Mouse (Mus musculus): Measurements from ENCODE around the gene Prrt2. TPM values are rescaled to one million over a fixed set of nuclear protein-coding genes. Genes with fewer than 3 reads are reported as not detected.
A peak's percentile ranks its signal among the peaks of the same experiment; 100 is the strongest.

The Prrt2 gene
- polyA plus RNA-seq, 1 experiment from 2014 or later: 16.5 TPM

DNA sequence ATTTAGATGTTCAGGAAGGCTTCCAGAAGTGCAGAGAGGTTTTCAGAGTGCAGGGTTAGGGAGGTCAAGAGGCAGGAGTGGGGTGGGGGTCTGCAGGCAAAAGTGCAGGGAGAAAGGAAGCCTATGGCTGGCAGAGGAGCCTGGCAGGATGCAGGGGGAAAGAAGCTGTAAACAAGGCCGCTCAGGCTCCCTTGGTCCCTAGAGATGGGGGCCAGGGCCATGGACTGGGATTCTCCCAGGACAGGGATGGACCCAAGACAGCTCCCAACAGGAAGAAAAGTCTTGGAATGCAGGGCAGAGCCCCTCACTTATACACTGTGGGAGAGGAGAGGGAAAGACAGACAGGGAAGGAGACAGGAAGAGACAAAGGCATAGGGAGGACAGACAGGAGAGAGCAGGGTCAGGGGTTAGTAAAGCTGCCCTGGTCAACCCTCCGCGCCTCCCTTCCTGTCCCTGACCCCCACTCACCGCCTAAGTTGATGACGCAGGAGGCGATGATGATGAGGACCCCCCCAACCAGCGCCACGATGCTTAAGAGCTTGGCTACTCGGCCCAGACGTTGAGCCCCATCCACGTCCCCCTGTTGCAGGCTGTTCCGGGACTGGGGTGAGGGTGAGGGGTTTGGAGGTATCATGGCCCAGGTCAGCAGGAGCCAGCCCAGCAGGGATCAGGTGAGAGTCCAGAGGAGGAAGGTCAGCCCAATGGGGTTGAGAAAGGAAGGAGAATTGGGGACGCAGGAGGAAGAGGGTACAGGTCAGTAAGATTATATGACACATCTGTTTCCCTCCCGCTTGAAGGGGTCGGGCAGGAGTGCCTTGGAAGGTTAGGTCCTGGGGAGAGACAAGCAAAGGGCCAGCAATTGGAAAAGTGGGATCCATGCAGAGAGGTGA, 2.4 kb downstream of the Prrt2 start:
- Histone ChIP-seq H3K4me3 (peak overlapping the region; percentile 70), H3K9ac (peak overlapping the region; percentile 20; the same call in 1 of the 2 replicates), H3K9me3 (no peaks in the 10 kb centered on the region), H3K27ac (peak overlapping the region; percentile 97; the same call in 1 of the 2 replicates), H3K4me1 (peaks cover 85% of the 10 kb centered on the region), H3K27me3 (no peaks in the 10 kb centered on the region), H3K4me2 (peak overlapping the region; percentile 85), H3K36me3 (peaks cover 34% of the 10 kb centered on the region)
- 84% methylated on average over 15 of the region's 15 CpGs for WGBS
- no peak for ATAC-seq (ENCODE audit: insufficient number of reproducible peaks, low FRiP score, low TSS enrichment, low read depth)

DNA sequence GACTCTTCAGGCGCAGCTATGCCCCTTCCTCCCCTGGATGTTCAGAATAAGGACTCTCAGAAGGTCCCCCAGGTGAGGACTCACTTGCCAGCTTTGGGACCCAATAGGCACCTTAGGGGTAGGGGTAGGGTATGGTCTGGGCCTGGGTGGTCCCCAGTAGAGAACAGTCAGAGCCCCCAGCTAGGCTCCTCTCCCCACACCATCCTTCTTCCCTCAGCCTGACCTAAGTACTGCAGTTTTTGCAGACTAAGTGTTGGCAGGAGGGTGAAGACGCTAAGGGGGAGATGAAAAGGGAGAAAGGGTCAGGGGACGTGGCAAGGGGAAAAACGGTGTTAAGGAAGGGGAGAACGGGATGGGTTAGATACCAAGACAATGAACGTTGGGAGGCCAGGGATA, 3.1 kb downstream of the Prrt2 start:
- H3K4me2 ChIP-seq: peak overlapping the region; percentile 85
- WGBS: 51% methylated on average over 6 of the region's 6 CpGs
- H3K4me1 ChIP-seq: peaks cover 78% of the 10 kb centered on the region
- H3K27ac ChIP-seq: peak overlapping the region; percentile 97
- H3K9ac ChIP-seq: peak overlapping the region; percentile 20; the same call in 1 of the 2 replicates
- H3K9me3 ChIP-seq: no peaks in the 10 kb centered on the region
- no peak for ATAC-seq (ENCODE audit: insufficient number of reproducible peaks, low FRiP score, low TSS enrichment, low read depth)
- H3K4me3 ChIP-seq: peak overlapping the region; percentile 70
- H3K27me3 ChIP-seq: no peaks in the 10 kb centered on the region
- H3K36me3 ChIP-seq: peaks cover 34% of the 10 kb centered on the region

DNA sequence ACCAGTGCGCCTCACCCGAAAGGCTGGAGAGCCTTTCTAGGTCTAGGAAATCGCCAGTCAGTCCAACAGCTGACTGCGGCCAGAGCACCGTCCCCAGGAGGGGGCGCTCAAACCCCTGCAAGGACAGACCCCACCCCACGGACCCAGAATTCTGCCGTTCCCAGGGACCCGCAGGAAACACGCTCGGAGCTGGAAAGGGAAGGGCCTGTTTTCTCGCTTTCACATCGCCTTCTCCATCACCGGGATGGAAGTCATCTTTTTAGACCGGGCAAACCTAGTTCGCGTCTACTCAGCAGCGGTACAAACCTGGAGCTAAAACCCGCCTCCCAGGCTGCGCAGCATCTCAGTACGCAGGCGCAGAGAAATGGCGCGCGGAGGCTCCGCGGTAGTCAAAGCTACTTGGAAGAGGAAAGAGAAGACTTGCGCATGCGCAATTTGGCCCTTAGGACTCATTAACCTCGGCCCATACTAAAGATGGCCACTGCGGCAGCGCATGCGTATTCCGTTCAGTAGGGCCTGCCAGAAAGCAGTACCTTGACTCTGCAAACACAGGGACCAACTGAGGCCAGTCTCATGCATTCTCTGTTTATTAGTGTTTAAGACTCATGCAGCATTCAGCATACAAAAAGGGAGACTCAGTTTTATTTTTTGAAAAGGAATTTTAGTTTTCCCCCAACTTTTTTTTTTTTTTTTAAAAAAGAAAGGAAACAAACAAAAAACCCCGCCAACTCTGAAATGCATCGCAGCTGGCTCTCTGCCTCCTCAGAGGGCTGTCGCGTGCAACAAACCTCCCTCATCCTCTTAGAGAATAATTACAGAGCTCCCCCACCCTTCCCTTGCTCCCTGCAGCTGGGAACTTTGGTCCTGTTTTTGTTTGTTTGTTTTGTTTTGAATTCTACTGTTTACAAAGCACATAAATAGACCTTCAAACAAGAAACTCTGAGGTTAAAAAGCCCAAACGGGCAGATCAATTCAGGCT, 3.8 kb downstream of the Prrt2 start, which contains the start of gene Pagr1a:
Gene Pagr1a (minus strand): TSS at position 382 of the 979 bp plus-strand sequence.
- 2% methylated on average over 39 of the region's 39 CpGs for WGBS
- H3K27ac ChIP-seq: peak within 1 kb of the TSS; percentile 97
- peak; percentile 85 for ATAC-seq (ENCODE audit: insufficient number of reproducible peaks, low FRiP score, low TSS enrichment, low read depth)
- peaks cover 71% of the 10 kb centered on the region for H3K4me1 ChIP-seq
- peak within 1 kb of the TSS; percentile 76 for H3K9ac ChIP-seq
- no peaks in the 10 kb centered on the region for H3K9me3 ChIP-seq
- no peaks in the 10 kb centered on the region for H3K27me3 ChIP-seq
- peak within 1 kb of the TSS; percentile 70 for H3K4me3 ChIP-seq
- peak within 1 kb of the TSS; percentile 86 for H3K4me2 ChIP-seq
- peaks cover 34% of the 10 kb centered on the region for H3K36me3 ChIP-seq

DNA sequence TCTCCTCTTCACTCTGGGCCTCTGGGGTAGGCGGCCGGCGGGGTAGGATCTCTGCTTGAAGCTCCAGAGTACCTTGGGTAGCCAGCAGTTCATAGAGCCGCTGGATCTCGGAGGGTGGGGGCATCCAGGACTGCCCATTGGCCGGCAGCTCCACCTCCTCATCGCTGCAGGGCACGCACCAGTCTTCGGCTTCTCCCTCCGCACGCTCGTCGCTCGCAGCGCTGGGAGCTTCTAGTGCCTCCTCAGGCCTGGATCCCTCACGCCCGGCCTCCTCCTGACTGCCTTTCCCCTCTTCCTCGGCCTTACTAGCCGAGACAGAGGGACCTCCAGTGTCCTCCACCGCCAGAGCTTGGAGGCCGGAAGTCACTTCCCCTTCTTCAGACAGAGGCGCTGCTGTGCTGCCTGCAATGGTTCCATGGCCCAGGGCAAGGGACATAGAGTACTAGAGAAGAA, 4.5 kb downstream of the Prrt2 start:
- H3K9me3 ChIP-seq: no peaks in the 10 kb centered on the region
- H3K4me1 ChIP-seq: peaks cover 65% of the 10 kb centered on the region
- peak overlapping the region; percentile 70 for H3K4me3 ChIP-seq
- 1% methylated on average over 22 of the region's 22 CpGs for WGBS
- peak overlapping the region; percentile 97 for H3K27ac ChIP-seq
- H3K4me2 ChIP-seq: peak overlapping the region; percentile 86
- no peaks in the 10 kb centered on the region for H3K27me3 ChIP-seq
- H3K36me3 ChIP-seq: peaks cover 34% of the 10 kb centered on the region
- peak; percentile 21 for ATAC-seq (ENCODE audit: insufficient number of reproducible peaks, low FRiP score, low TSS enrichment, low read depth)
- H3K9ac ChIP-seq: peak overlapping the region; percentile 76

DNA sequence TGATC, 4.7 kb downstream of the Prrt2 start, which contains the start of gene Pagr1b:
Gene Pagr1b (minus strand): TSS at position 4 of the 5 bp plus-strand sequence.
- peak within 1 kb of the TSS; percentile 70 for H3K4me3 ChIP-seq
- H3K4me2 ChIP-seq: peak within 1 kb of the TSS; percentile 86
- H3K36me3 ChIP-seq: peaks cover 36% of the 10 kb centered on the region
- peak within 1 kb of the TSS; percentile 97 for H3K27ac ChIP-seq
- H3K27me3 ChIP-seq: no peaks in the 10 kb centered on the region
- ATAC-seq (ENCODE audit: insufficient number of reproducible peaks, low FRiP score, low TSS enrichment, low read depth): no peak
- no peaks in the 10 kb centered on the region for H3K9me3 ChIP-seq
- H3K4me1 ChIP-seq: peaks cover 63% of the 10 kb centered on the region
- peak within 1 kb of the TSS; percentile 76 for H3K9ac ChIP-seq

DNA sequence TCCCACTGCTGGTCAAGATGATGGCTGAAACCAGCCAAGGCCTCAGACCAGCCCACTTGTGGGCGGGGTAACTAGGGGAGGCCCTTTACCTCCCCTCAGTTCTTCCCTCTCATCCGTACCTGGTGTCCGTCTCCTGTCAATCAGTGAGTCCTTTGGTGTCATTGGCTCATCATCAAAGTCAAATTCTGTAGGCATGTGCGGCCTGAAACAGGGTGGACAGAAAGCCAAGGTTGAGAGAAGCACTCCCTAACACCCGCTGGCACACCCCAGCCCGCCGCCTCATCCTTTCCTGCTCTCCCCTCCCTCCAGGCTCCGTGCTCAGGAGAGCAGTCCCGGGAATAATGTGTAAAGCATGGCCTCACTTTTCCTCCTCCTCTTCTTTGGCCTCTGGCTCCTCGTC, 4.9 kb downstream of the Prrt2 start:
- peaks cover 38% of the 10 kb centered on the region for H3K36me3 ChIP-seq
- H3K27ac ChIP-seq: peak overlapping the region; percentile 97
- peaks cover 61% of the 10 kb centered on the region for H3K4me1 ChIP-seq
- WGBS: under 1% methylated on average over 10 of the region's 10 CpGs
- H3K4me3 ChIP-seq: peak overlapping the region; percentile 70
- no peaks in the 10 kb centered on the region for H3K9me3 ChIP-seq
- H3K9ac ChIP-seq: peak overlapping the region; percentile 76
- peak overlapping the region; percentile 86 for H3K4me2 ChIP-seq
- ATAC-seq (ENCODE audit: insufficient number of reproducible peaks, low FRiP score, low TSS enrichment, low read depth): no peak
- H3K27me3 ChIP-seq: no peaks in the 10 kb centered on the region

DNA sequence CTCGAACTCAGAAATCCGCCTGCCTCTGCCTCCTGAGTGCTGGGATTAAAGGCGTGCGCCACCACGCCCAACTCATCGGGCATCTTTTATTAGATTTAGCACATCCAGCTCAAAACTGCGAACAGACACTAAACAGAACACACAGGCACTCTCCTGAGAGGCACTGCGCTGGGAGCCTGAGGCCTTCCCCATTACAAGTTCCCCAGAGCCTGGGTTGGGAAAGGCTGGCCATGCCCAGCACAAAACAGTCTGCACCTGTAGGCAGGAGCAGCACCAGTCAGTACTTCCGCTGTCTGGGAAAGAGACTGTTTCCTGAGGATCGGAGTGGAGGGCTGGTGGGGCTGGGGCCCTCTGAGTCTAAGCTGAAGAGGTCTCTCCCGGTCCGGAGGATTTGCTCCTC, 6.0 kb downstream of the Prrt2 start:
- H3K36me3 ChIP-seq: peaks cover 42% of the 10 kb centered on the region
- ATAC-seq (ENCODE audit: insufficient number of reproducible peaks, low FRiP score, low TSS enrichment, low read depth): no peak
- H3K4me2 ChIP-seq: no peak overlapping the region

DNA sequence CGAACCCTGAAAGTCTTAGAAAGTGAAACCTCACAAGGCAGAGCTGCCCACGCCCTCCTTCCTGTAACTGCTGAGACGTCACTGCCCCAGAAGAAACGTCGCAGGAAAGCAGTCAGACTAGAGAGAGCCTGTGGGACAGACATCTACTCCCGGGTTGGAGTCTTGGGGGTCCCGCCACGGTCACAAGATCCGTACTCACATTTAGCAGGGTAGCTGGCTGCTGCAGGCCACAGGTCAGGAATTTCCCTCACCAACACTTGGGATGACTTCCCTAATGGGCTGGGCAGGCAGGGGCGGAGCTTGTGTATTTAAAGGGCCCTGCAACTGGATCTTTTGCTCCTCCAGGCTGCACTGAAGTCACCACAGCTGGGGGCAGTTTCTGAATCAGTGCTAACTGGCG, 6.7 kb downstream of the Prrt2 start, which contains the start of gene Mvp:
Gene Mvp (minus strand): TSS at position 302 of the 400 bp plus-strand sequence.
- Histone ChIP-seq H3K36me3 (peaks cover 42% of the 10 kb centered on the region), H3K27ac (0 out of 2 replicates have a peak within 1 kb of the TSS, but pooled peaks have one; percentile 8), H3K4me1 (peaks cover 44% of the 10 kb centered on the region), H3K4me3 (peak within 1 kb of the TSS; percentile 70), H3K9ac (0 out of 2 replicates have a peak within 1 kb of the TSS, but pooled peaks have one; percentile 76), H3K9me3 (no peaks in the 10 kb centered on the region), H3K4me2 (peak within 1 kb of the TSS; percentile 32), H3K27me3 (no peaks in the 10 kb centered on the region)
- WGBS: 39% methylated on average over 11 of the region's 11 CpGs
- ATAC-seq (ENCODE audit: insufficient number of reproducible peaks, low FRiP score, low TSS enrichment, low read depth): no peak

More for the DNA sequence above, 6.0 kb downstream of the Prrt2 start:
- Histone ChIP-seq H3K27ac (no peak overlapping the region), H3K4me3 (no peak overlapping the region), H3K9ac (no peak overlapping the region), H3K4me1 (peaks cover 50% of the 10 kb centered on the region), H3K27me3 (no peaks in the 10 kb centered on the region), H3K9me3 (no peaks in the 10 kb centered on the region)
- WGBS: 88% methylated on average over 12 of the region's 12 CpGs

DNA sequence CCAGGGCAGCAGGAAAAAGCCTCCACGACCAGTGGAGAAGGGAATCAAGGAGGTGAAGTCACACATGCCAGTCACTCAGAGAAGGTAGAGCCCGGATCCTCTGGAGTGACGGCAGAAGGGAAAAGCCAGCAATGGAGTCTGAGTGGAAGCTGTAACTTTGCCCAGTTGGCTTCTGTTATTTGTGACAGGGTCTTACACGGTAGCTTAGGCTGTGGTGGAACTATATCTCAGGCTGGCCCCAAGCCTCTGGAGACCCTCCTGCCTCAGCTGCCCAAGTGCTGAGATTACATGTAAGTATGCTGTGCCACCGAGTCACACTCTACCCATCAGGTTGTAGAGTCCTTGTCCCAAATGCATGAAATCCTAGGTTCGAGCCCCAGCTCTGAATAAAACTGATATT, 7.6 kb downstream of the Prrt2 start:
- no peak overlapping the region for H3K4me2 ChIP-seq
- H3K9ac ChIP-seq: no peak overlapping the region
- WGBS: 95% methylated on average over 6 of the region's 6 CpGs
- peaks cover 42% of the 10 kb centered on the region for H3K36me3 ChIP-seq
- H3K9me3 ChIP-seq: no peaks in the 10 kb centered on the region
- H3K4me1 ChIP-seq: peaks cover 42% of the 10 kb centered on the region
- H3K27ac ChIP-seq: no peak overlapping the region
- no peaks in the 10 kb centered on the region for H3K27me3 ChIP-seq
- H3K4me3 ChIP-seq: no peak overlapping the region
- no peak for ATAC-seq (ENCODE audit: insufficient number of reproducible peaks, low FRiP score, low TSS enrichment, low read depth)

DNA sequence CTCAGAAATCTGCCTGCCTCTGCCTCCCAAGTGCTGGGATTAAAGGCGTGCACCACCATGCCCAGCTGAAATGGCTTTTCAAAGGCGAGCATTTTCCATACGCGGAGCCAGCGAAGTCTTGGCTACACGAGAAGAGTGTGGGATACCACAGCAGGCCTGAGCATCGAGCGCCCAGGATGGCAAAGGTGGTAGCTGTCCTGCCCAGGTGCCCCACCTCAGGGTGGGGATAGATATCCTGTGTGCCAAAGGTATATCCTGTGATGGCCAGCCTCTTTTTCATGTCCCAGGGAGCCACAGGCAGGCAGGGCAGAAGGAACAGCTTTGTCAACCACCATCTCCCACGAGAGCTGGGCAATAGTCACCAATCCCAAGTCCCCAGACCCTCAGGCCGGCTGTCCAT, 8.2 kb downstream of the Prrt2 start:
- Histone ChIP-seq H3K9ac (no peak overlapping the region), H3K9me3 (no peaks in the 10 kb centered on the region), H3K27ac (no peak overlapping the region), H3K4me1 (peaks cover 38% of the 10 kb centered on the region), H3K4me3 (no peak overlapping the region), H3K27me3 (no peaks in the 10 kb centered on the region), H3K4me2 (no peak overlapping the region), H3K36me3 (peaks cover 42% of the 10 kb centered on the region)
- ATAC-seq (ENCODE audit: insufficient number of reproducible peaks, low FRiP score, low TSS enrichment, low read depth): no peak
- WGBS: 93% methylated on average over 10 of the region's 10 CpGs

DNA sequence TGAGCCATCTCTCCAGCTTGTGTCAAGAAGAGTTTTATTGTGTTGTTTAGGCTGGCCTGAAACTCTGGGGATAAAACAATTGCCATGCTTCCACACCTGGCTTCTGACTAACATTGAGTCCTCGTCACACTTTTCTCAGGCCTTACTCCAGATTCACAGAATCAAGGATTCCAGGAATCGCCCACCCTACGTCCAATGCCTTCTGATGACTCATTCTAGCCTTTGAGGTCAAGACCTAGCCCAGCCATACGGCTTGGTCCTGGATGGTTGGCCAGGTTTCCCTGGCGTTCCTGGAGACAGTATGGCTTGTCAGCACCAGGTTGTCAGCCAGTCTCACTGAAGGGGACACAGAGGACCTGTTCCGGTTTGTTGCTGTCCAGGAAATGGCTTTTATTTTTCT, 8.6 kb downstream of the Prrt2 start:
- Histone ChIP-seq H3K9me3 (no peaks in the 10 kb centered on the region), H3K27ac (no peak overlapping the region), H3K4me3 (no peak overlapping the region), H3K9ac (no peak overlapping the region), H3K4me1 (peaks cover 34% of the 10 kb centered on the region), H3K27me3 (no peaks in the 10 kb centered on the region), H3K36me3 (peaks cover 42% of the 10 kb centered on the region), H3K4me2 (no peak overlapping the region)
- no peak for ATAC-seq (ENCODE audit: insufficient number of reproducible peaks, low FRiP score, low TSS enrichment, low read depth)
- 89% methylated on average over 6 of the region's 6 CpGs for WGBS

DNA sequence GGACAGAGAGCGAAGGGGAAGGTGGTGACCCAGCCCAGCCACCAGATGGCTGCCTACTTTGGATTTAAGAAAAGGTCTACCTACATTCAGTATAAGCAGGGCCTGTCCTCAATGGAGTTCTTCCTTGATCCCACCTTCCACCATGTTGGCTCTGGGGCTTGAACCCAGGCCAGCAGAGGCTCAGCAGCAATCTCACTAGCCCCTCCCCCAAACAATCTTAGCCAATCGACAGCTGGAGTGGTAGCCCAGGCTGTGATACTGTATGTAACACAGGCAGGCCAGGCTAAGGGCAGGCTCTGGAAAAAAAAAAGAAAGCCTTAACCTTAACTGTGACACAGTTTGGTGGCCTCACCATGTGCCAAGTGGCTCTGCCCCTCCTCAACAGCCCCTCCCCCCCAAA, 9.3 kb downstream of the Prrt2 start:
- no peak overlapping the region for H3K27ac ChIP-seq
- H3K9ac ChIP-seq: no peak overlapping the region
- H3K9me3 ChIP-seq: no peaks in the 10 kb centered on the region
- H3K4me2 ChIP-seq: no peak overlapping the region
- H3K4me1 ChIP-seq: peaks cover 34% of the 10 kb centered on the region
- no peak for ATAC-seq (ENCODE audit: insufficient number of reproducible peaks, low FRiP score, low TSS enrichment, low read depth)
- H3K36me3 ChIP-seq: peaks cover 42% of the 10 kb centered on the region
- no peaks in the 10 kb centered on the region for H3K27me3 ChIP-seq
- H3K4me3 ChIP-seq: no peak overlapping the region
- 69% methylated on average over 2 of the region's 2 CpGs for WGBS
